Mouse (Mus musculus): ENCODE results near the gene Gm20683. TPM values are rescaled to one million over a fixed set of nuclear protein-coding genes. Genes with fewer than 3 reads are reported as not detected.
A peak's percentile ranks its signal among the peaks of the same experiment; 100 is the strongest.

The Gm20683 gene
- polyA plus RNA-seq, 1 experiment: 42.9 TPM

DNA sequence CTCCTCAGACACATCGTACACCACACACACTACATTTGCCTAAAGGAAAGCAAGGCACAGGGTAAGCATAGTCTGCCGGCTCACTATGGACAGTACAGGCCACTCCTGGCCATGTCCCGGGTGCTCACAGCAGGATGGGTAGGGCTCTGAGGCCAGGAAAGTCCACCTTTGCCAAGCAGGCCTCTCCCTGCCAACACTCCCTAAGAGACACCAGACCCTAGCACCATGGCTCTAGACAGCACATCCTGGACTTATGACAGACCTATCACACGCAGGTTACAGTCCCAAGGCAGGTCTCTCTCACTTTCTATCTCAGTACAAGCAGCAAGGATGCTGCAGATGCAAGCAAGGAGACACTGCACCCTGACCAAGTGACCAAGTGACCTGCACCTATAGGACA is 1.6 kb upstream of the Gm20683 start:
- Histone ChIP-seq H3K27ac (ENCODE audit: insufficient read depth, low read length) (no peak overlapping the region), H3K4me1 (ENCODE audit: control insufficient read depth, insufficient read depth, low read length) (peaks cover 12% of the 10 kb centered on the region), H3K27me3 (ENCODE audit: control insufficient read depth, insufficient read depth, low read length) (no peaks in the 10 kb centered on the region), H3K4me3 (replicated peaks; ENCODE audit: insufficient read depth, low read depth, low read length) (peak overlapping the region; percentile 78)
- DNase-seq: no peak
- WGBS: 35% methylated on average over 4 of the region's 4 CpGs
- TF ChIP-seq CTCF (IDR thresholded peaks at IDR 0.05; ENCODE audit: borderline replicate concordance, insufficient read depth, low read depth, low read length): no peak
- no peak for TF ChIP-seq POLR2A (IDR thresholded peaks at IDR 0.05; ENCODE audit: borderline replicate concordance, insufficient read depth, low read length)

DNA sequence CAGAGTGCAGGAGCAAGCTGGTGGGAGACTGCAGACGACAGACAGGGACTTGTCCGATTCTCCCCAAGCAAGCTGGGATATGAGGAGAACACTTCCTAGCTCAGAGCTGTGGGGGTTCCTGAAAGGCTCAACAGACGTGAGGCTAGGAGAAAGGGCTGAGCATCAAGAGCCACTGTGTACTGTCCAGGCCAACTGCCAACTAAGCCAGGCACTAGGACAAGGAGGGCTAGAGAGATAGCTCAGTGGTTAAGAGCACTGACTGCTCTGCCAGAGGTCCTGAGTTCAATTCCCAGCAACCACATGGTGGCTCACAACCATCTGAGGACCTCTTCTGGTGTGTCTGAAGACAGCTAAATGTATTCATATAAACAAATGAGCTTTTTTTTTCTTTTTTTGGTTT is 946 bp upstream of the Gm20683 start:
- Histone ChIP-seq H3K4me3 (replicated peaks; ENCODE audit: insufficient read depth, low read depth, low read length) (no peak overlapping the region), H3K27me3 (ENCODE audit: control insufficient read depth, insufficient read depth, low read length) (no peaks in the 10 kb centered on the region), H3K4me1 (ENCODE audit: control insufficient read depth, insufficient read depth, low read length) (peaks cover 14% of the 10 kb centered on the region), H3K27ac (ENCODE audit: insufficient read depth, low read length) (no peak overlapping the region)
- DNase-seq: no peak
- TF ChIP-seq POLR2A (IDR thresholded peaks at IDR 0.05; ENCODE audit: borderline replicate concordance, insufficient read depth, low read length) (no peak), CTCF (IDR thresholded peaks at IDR 0.05; ENCODE audit: borderline replicate concordance, insufficient read depth, low read depth, low read length) (no peak)
- 45% methylated on average over 3 of the region's 3 CpGs for WGBS

DNA sequence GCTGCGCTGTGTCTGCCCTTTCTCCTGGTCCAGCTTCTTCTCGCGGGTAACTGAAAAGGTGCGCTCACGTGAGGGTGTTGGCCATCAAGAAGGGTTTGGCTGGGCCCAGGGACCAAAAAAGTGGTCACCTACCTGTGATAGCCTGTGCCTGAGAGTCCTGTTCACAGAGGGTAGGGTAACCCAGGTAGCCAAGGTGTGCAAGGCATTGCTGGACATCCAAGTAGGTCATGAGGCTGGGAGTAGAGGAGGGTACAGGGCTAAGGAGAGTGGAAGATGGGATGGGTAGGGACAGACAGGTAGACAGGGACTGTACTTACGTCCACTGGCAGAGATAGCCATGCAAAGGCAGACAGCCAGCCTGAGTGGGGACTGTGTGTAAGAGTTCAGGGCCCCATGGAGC is 1.0 kb downstream of the Gm20683 start:
- DNase-seq: no peak
- TF ChIP-seq POLR2A (IDR thresholded peaks at IDR 0.05; ENCODE audit: borderline replicate concordance, insufficient read depth, low read length) (no peak), CTCF (IDR thresholded peaks at IDR 0.05; ENCODE audit: borderline replicate concordance, insufficient read depth, low read depth, low read length) (no peak)
- WGBS: 95% methylated on average over 6 of the region's 6 CpGs
- H3K27me3 ChIP-seq (ENCODE audit: control insufficient read depth, insufficient read depth, low read length): no peaks in the 10 kb centered on the region
- H3K4me3 ChIP-seq (replicated peaks; ENCODE audit: insufficient read depth, low read depth, low read length): no peak overlapping the region
- H3K27ac ChIP-seq (ENCODE audit: insufficient read depth, low read length): no peak overlapping the region
- H3K4me1 ChIP-seq (ENCODE audit: control insufficient read depth, insufficient read depth, low read length): peaks cover 27% of the 10 kb centered on the region

DNA sequence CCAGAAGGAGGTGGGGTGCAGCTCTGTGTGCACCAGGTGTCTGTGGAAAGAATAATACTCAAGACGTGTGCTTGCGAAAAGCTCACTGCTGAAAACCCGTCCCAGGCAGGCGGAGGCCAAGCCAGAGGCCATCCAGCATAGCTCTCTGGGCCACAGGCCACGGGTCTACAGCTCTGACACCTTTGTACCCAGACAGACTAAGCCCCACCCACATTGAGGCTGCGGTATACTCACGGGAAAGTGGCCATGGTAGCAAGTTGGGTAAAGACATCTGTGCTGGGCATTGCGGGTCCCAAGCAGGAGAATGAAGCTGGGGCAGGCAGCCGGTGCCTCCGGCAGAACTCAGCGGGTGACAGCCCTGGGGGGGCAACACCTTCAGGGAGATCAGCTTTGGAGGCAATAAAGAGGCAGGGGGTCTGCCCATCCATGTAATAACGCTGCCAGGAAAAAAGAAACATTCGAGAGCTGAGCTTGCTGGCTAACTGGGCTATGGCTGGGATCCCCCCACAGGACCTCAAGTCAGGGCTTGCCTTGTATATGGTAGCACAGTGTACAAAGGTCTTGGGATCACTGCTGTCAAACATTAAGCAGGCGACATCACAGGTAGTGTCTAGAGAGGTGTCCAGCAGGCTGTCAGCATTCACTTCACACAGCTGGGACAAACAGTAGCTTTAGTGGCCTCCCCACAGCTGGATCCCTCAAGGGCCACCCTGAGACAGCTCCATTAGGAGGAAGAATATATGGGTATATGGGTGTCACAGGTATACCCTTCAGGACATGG is 1.9 kb downstream of the Gm20683 start:
- 79% methylated on average over 14 of the region's 14 CpGs for WGBS
- Histone ChIP-seq H3K27me3 (ENCODE audit: control insufficient read depth, insufficient read depth, low read length) (no peaks in the 10 kb centered on the region), H3K4me1 (ENCODE audit: control insufficient read depth, insufficient read depth, low read length) (peaks cover 30% of the 10 kb centered on the region), H3K4me3 (replicated peaks; ENCODE audit: insufficient read depth, low read depth, low read length) (no peak overlapping the region), H3K27ac (ENCODE audit: insufficient read depth, low read length) (no peak overlapping the region)
- DNase-seq: no peak
- TF ChIP-seq CTCF (IDR thresholded peaks at IDR 0.05; ENCODE audit: borderline replicate concordance, insufficient read depth, low read depth, low read length): no peak

DNA sequence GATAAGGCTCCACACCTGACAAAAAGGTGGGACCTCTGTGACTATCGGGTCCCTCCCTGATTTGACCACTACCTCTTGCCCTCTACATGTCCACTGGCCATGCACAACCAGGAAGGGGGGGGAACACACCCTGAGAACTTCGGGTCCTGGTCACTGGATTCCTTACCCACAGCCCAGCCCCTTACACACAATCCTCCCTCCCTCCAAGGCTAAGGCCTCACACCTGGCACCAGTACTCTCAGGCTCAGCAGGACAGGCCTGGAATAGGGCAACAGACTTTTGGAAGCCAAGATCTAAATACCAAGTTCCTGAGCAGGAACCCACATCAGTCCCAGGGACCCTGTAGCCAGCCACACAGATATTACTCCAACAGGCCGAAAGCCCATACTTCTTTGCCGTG is 2.7 kb downstream of the Gm20683 start:
- TF ChIP-seq POLR2A (IDR thresholded peaks at IDR 0.05; ENCODE audit: borderline replicate concordance, insufficient read depth, low read length) (no peak), CTCF (IDR thresholded peaks at IDR 0.05; ENCODE audit: borderline replicate concordance, insufficient read depth, low read depth, low read length) (no peak)
- H3K27ac ChIP-seq (ENCODE audit: insufficient read depth, low read length): no peak overlapping the region
- H3K27me3 ChIP-seq (ENCODE audit: control insufficient read depth, insufficient read depth, low read length): no peaks in the 10 kb centered on the region
- H3K4me3 ChIP-seq (replicated peaks; ENCODE audit: insufficient read depth, low read depth, low read length): no peak overlapping the region
- H3K4me1 ChIP-seq (ENCODE audit: control insufficient read depth, insufficient read depth, low read length): peaks cover 36% of the 10 kb centered on the region
- 85% methylated on average over 4 of the region's 4 CpGs for WGBS
- DNase-seq: no peak

DNA sequence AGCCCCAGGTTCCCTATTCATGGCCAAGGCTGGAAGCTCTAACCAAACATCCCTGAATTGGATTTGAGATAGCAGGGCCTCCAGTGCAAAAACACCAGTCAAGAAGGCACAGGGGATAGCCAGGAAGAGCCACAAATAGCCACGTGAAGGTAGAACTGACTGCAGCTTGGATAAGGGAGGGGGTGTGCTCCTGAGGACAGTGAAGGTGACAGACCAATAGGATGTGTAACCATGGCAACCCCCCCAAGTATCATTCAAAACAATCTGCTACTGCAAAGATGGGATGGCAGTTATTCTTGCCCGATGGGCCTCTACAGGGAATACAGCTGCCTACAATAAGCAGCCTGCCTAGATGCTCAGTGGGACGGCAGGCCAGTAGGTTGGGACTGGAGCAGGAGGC is 4.0 kb downstream of the Gm20683 start:
- peak overlapping the region; percentile 64 for H3K4me3 ChIP-seq (replicated peaks; ENCODE audit: insufficient read depth, low read depth, low read length)
- no peak for DNase-seq
- no peak for TF ChIP-seq CTCF (IDR thresholded peaks at IDR 0.05; ENCODE audit: borderline replicate concordance, insufficient read depth, low read depth, low read length)
- TF ChIP-seq POLR2A (IDR thresholded peaks at IDR 0.05; ENCODE audit: borderline replicate concordance, insufficient read depth, low read length): no peak
- peak overlapping the region; percentile 69 for H3K27ac ChIP-seq (ENCODE audit: insufficient read depth, low read length)
- 19% methylated on average over 3 of the region's 3 CpGs for WGBS
- H3K4me1 ChIP-seq (ENCODE audit: control insufficient read depth, insufficient read depth, low read length): peaks cover 29% of the 10 kb centered on the region
- no peaks in the 10 kb centered on the region for H3K27me3 ChIP-seq (ENCODE audit: control insufficient read depth, insufficient read depth, low read length)

DNA sequence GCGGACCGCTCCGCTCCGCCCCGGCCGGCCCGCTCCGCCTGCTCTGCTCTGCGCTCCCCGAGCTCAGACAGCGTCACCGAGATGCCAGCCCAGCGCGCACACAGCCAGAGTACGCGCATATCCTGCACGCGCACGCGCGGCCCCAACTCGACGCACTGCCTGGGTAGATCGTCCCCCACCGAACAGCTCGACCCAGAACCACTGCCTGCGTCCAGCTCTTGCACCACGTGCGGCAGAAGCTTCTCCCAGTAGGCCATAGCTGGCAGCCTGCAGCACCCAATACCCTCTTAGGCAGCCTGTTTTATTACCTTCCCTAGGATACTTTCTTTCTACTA is 4.5 kb downstream of the Gm20683 start, which contains the start of gene Rhbdl1:
Gene Rhbdl1, minus strand, starts transcription at position 220 of the 335 bp plus-strand sequence.
- peak; percentile 89 to 90 for DNase-seq
- peaks cover 29% of the 10 kb centered on the region for H3K4me1 ChIP-seq (ENCODE audit: control insufficient read depth, insufficient read depth, low read length)

DNA sequence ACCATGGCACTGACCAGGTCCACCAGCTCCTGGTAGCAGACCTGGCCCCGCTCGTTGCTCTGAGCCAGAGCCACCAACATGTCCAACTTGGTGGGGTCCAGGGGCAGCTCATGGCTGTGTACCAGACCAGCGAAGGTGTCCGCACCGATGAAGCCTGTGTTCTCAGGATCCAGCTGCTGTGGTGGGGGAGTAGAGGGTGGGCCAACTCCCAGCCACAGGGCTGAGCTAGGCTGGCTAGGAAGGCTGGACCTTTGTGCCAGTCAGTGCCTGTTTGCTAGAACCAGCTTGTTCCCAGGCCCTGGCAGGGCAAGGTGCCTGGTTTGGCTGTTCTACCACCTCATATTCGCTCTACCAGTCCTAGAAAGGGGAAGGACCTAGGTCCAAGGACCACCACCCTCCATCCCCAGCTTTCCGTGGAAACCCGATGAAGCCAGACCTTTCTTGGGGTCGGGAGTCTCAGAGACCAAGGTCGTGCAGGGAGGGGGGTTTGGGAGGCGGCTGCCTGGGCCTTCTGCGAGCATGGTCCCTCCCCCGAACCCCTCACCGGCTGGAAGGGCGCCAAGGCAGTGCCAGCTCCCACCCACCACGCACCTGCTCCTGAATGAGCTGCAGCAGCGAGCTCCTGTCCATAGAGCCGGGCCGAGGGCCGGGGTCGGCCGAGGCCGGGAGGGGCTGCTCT is 5.0 kb downstream of the Gm20683 start:
- peaks cover 34% of the 10 kb centered on the region for H3K4me1 ChIP-seq (ENCODE audit: control insufficient read depth, insufficient read depth, low read length)
- H3K27me3 ChIP-seq (ENCODE audit: control insufficient read depth, insufficient read depth, low read length): no peaks in the 10 kb centered on the region
- 4% methylated on average over 23 of the region's 23 CpGs for WGBS
- H3K27ac ChIP-seq (ENCODE audit: insufficient read depth, low read length): peak overlapping the region; percentile 75
- TF ChIP-seq CTCF (IDR thresholded peaks at IDR 0.05; ENCODE audit: borderline replicate concordance, insufficient read depth, low read depth, low read length) (no peak), POLR2A (IDR thresholded peaks at IDR 0.05; ENCODE audit: borderline replicate concordance, insufficient read depth, low read length) (no peak)
- peak in 1 of 2 experiments; percentile 66 for DNase-seq
- peak overlapping the region; percentile 64 for H3K4me3 ChIP-seq (replicated peaks; ENCODE audit: insufficient read depth, low read depth, low read length)

More for the DNA sequence above, 4.5 kb downstream of the Gm20683 start, which contains the start of gene Rhbdl1:
- H3K27me3 ChIP-seq (ENCODE audit: control insufficient read depth, insufficient read depth, low read length): no peaks in the 10 kb centered on the region
- H3K27ac ChIP-seq (ENCODE audit: insufficient read depth, low read length): peak within 1 kb of the TSS; percentile 75
- under 1% methylated on average over 29 of the region's 29 CpGs for WGBS
- TF ChIP-seq CTCF (IDR thresholded peaks at IDR 0.05; ENCODE audit: borderline replicate concordance, insufficient read depth, low read depth, low read length) (no peak), POLR2A (IDR thresholded peaks at IDR 0.05; ENCODE audit: borderline replicate concordance, insufficient read depth, low read length) (peak; percentile 61; the same call in 1 of the 2 replicates)
- peak within 1 kb of the TSS; percentile 64 for H3K4me3 ChIP-seq (replicated peaks; ENCODE audit: insufficient read depth, low read depth, low read length)

All from cerebellum, adult 2 months (tissue).